Mouse (Mus musculus) T-cell, adult 2 months (primary cell): ENCODE results near the gene Arhgdia.
A peak's percentile ranks its signal among the peaks of the same experiment; 100 is the strongest.

Experiments used
- DNase-seq: peaks from one replicate; pipeline ENCODE4 v3.0.0; 2022; ENCODE audit warnings: low spot score

Gene Arhgdia

DNA sequence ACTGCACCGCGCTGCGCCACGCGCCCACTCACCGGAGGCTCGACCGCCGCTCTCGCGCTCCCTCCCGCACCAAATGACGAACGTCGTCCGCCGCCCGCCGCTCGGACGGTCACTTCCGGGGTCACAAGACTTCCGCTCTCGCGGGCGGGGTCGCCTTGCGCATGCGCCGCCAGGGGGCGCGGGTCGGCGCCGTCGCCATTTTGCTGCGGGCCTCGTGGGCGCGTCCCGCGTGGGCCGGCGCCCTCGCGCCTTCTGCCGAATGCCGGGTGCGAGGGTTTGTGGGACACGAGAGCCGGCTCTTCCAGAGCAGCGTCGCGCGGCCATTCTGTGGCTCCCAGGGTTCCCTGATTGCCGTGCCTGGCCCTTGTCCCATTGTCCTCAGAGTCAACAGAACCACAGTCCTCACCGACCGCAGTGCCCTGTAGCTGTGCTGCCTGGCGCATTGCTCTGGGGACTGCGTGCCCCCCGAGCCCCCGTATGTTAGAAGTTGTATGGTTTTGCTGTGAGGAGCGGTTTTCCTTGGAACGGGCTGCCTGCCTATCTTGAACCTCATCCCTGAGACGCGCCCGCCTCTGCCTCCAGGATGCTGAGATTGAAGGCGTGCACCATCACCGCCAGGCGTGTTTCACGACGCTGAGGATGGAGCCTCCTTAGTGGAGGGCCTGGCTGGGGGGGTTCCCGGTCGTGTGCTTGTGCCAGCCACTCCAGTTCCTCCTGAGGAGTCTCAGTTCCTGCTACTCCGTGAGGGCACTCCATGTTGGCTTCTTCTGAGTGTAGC is at the start of gene Arhgdia:
Gene Arhgdia (minus strand): TSS at position 135 of the 778 bp plus-strand sequence.
- DNase-seq = peak; percentile 86

DNA sequence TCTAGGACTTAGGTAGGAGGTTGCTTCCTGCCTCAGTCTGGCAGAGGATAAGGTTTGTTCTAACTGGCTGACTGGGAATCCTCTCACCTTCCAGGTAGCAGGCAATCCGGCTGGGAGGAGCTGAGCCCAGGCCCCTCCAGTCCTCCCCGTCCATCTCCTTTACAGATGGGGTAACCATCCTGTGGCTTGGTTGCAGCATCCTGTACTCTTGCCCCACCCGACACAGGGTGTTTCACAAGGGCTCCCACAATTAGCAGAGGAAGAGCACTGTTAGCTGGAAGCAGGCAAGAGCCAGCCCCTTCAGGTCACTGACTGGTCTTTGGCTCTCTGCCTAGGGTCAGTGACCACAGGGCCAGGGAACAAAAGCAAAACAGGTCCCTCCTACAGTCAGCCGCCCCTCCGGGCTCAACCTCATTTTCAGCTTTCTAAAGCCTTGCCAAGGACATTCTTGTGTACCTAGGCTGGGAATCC is 49.0 kb upstream of the Arhgdia start:
- DNase-seq = no peak

DNA sequence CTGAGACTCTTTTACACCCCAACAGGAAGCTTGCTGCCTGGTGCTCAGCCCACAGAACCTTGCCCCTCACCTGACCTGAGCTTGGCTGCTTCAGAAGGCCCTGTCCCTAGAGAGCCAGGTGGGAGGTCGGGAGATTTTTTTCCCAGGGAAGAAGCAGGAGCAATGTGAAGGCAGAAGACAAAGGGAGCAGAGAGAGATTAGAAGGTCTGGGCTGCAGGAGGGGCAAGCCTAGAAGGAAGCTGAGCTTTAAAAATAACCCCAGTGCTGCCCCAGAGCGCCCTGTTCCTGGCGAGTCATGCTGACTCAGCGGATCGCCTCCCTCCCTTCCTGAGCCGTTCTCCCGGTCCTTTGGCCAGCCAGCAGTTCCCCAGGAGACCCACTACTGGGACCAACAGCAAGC is 48.5 kb upstream of the Arhgdia start:
- DNase-seq = no peak

DNA sequence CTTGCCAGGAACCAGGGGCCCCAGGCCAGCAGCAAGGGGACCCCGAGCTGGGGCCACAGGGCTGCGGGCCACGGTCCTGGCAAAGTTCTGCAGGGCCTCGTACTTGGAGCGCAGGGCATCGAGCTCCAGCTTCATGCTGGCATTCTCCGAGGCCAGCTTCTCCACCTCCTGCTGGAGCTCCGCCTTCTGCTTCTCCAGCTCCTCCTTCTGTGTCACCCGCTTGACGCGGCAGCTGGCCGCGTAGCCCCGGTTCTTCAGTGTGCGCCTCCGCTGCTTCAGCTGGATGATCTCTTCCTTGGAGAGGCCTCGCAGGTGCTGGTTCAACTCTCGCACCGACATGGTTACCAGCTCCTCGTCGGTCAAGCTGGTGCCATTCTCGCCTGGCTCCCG is 47.9 kb upstream of the Arhgdia start:
- DNase-seq = peak; percentile 65

GRCm38 (mm10) chr11:120628601-120629340 is 47.3 kb upstream of the Arhgdia start:
- no peak for DNase-seq

DNA sequence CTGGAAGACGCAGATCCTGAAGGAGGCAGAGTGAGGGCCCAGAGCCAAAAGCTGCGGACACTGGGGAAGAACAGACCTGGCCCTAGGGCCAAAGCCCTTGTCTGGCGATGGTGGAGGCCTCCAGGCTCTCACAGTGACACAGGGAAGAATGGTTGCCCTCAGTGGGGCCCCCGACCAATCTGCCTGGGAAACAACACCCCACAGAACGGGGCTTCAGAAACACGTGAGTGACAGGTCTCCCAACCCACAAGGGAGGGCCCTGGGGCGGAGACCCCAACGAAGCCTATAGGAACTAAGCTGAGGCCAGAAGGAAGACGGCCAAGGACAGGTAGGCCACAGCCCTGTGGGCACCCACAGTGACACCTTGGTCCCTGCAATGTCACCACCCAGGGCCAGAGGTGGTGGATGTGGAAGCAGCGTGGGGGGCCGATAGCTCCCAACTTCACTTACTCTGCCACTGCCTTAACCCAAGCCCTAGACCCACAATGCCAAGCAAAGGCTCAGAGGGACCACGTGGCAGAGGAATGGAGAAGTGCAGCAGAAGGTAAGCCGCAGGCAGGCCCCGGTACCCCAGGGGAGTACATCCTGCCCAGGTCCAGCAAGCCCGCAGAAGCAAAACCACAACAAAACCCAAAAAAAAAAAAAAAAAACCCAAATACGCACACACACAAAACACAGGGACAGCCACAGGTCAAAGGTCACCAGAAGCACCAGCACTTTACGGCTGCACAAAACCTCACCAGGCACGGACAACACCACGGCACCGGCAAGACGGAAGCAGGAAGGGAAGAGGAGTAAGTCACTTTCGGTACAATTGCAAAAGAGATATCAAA is 46.3 kb upstream of the Arhgdia start:
- DNase-seq = peak; percentile 78

GRCm38 (mm10) chr11:120626785-120627467 is 45.5 kb upstream of the Arhgdia start:
- no peak for DNase-seq

GRCm38 (mm10) chr11:120625152-120625775 is 43.8 kb upstream of the Arhgdia start, which contains the start of gene Sirt7:
Gene Sirt7, minus strand, starts transcription at chr11:120625240.
- DNase-seq = no peak

GRCm38 (mm10) chr11:120624680-120625111 is 43.3 kb upstream of the Arhgdia start:
- peak; percentile 86 for DNase-seq

GRCm38 (mm10) chr11:120623961-120624679 is 42.7 kb upstream of the Arhgdia start:
- peak; percentile 74 for DNase-seq

DNA sequence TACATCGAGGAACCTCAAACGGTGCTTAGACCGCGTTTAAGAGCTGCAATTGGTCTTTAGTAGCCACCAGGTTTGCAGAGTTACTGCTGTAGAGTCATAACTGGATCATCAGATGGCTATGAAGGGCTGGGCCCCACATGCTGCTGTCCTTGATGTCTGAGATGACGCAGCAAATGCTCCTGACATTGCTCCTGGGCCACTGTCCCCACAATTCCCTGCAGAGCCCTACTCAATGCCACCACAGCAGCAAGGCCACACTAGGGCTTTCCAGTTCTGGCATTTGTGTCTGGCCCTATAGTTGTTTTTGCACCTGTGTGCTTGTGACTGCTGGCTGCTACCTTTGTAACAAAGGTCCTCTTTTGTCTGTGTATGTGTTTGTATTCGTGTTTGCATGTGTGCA is 41.4 kb upstream of the Arhgdia start:
- DNase-seq = no peak

- DNase-seq = no peak
These were observed 38.8 kb upstream of the Arhgdia start for GRCm38 (mm10) chr11:120620195-120620594.

GRCm38 (mm10) chr11:120618619-120619535 is 37.5 kb upstream of the Arhgdia start:
- no peak for DNase-seq

- peak; percentile 92 for DNase-seq
These were observed 36.2 kb upstream of the Arhgdia start, which contains the start of gene Pcyt2 for GRCm38 (mm10) chr11:120617519-120618112. Gene Pcyt2, minus strand, starts transcription at chr11:120617936.

DNA sequence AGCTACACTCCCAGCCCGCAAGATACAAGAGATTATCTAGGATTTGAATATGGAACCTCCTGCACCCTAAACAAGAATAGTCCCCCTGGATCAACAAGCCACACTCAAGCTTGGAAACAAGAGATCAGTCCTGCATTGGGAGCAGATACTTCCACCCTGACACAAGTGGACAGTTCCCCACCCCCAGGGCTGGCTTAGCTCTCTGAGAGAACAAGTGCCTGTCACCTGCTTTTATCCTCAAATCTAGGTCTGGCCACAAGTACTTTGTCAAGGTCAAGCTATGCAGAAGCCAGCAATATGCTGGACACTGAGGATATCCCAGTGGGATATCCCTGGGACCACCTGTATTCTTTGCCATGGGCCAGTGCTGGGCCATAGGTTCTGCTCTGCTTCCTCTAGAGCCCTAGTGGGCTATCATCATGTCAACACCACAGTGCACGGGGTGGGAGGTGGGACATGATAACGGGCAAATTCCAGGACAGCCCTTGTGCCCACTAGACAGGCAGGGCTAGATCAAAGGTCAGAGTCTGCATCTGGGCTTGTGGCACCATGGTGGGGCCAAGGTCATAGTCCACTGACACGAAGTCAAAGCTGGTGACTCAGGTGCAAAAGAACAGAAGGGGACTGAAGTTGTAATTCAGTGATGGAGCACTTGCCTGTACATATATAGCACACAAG is 35.3 kb upstream of the Arhgdia start:
- DNase-seq = no peak

DNA sequence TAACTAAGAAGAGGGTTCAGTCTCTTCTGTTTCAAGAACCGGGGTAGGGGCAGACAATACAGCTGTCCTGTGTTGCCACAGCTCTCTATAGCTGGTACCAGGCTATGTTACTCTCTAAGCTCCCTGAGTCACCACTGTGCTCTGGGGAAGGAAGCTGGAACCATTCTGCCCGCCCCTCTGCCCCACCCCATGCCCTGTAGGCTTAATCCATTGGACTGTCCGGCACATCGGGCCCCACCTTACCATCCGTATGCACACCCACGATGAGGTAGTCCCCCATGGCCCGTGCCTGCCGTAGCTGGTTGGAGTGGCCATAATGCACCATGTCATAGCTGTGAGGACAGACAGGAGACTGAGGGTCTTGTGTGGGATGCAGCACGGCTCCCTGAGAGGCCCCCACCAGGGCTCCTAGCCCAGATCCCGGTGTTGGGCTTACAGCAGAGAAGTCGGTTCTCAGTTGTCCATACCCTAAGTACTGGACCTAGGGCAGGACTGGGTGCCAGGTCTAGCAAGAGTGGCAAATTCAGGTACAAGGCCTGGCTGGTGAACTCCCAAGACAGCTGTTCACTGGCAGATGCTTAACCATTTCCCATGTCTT is 34.3 kb upstream of the Arhgdia start:
- DNase-seq = no peak

- DNase-seq = no peak
These were observed 33.7 kb upstream of the Arhgdia start for GRCm38 (mm10) chr11:120615167-120615566.

DNA sequence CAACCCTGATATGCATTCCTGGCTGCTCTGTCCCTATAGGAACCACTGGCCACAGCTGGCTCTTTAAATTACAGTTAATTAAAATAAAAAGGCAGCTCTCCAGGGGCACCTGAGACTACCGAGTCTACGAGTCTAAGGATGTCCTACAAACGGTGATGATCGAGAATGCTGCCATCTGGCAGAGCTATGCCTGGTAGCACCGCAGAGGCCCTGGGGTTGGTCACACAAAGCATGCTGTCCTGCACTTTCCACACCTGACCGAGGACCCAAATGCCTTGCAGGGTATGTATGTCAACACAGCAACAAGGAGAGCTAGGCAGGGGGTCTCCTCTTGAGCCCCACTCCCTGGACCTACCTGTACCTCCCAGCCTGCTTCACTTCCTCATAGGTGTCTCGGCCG is 32.6 kb upstream of the Arhgdia start:
- DNase-seq = no peak
